Mouse (Mus musculus) forebrain, embryonic 15.5 days (tissue): ENCODE data around the gene Cald1. TPM values are rescaled to one million over a fixed set of nuclear protein-coding genes. Genes with fewer than 3 reads are reported as not detected.

Source experiments
- ATAC-seq: fragments of 200-750 bp; cut with Nextera tagmentation; replicated peaks from 2 replicates; pipeline ENCODE4 v1.8.0; 2017; ENCODE audit warnings: mild to moderate bottlenecking, moderate TSS enrichment, moderate library complexity
- H3K27ac ChIP-seq: fragments of 300-500 bp; sonication (generic); replicated peaks from 2 replicates; pipeline ENCODE4 v1.5.1; 2015; ENCODE audit warnings: mild to moderate bottlenecking, inconsistent platforms
- H3K27me3 ChIP-seq: fragments of 300-500 bp; sonication (generic); 2 replicates; pipeline ENCODE4 v1.6.1; 2015; ENCODE audit warnings: inconsistent platforms
- H3K36me3 ChIP-seq: fragments of 300-500 bp; sonication (generic); 2 replicates; pipeline ENCODE4 v1.6.1; 2015; ENCODE audit warnings: mild to moderate bottlenecking, inconsistent platforms
- H3K4me1 ChIP-seq: fragments of 300-500 bp; sonication (generic); 2 replicates; pipeline ENCODE4 v1.6.1; 2015; ENCODE audit warnings: inconsistent platforms
- H3K4me2 ChIP-seq: fragments of 300-500 bp; sonication (generic); replicated peaks from 2 replicates; pipeline ENCODE4 v1.6.1; 2015; ENCODE audit warnings: mild to moderate bottlenecking, inconsistent platforms
- H3K4me3 ChIP-seq: fragments of 300-500 bp; sonication (generic); 2 replicates; pipeline ENCODE4 v1.5.1; 2015; ENCODE audit warnings: mild to moderate bottlenecking, inconsistent platforms
- H3K9ac ChIP-seq: fragments of 300-500 bp; sonication (generic); replicated peaks from 2 replicates; pipeline ENCODE4 v1.6.1; 2015; ENCODE audit warnings: mild to moderate bottlenecking, inconsistent platforms
- H3K9me3 ChIP-seq: fragments of 300-500 bp; sonication (generic); 2 replicates; pipeline ENCODE4 v1.6.1; 2016; ENCODE audit warnings: inconsistent platforms
- WGBS: fragments of 180-500 bp; shearing (Covaris S2); methylation state at CpG from one replicate; pipeline ENCODE4 v1.1.7; 2015; ENCODE audit warnings: mixed read lengths; 5-methylcytosine and 5-hydroxymethylcytosine counted together
- polyA plus RNA-seq: library from polyadenylated mRNA; unstranded; fragments of >200 nt; fragmentation: Nextera tagmentation; extraction: Ambion mirVana; gene quantifications from 2 replicates; pipeline ENCODE4 v1.2.1, GENCODE M21; 2015

Gene Cald1
- polyA plus RNA-seq, 1 experiment from 2014 or later = 63.8 TPM

- H3K4me2 ChIP-seq = no peak overlapping the region
- no peak for ATAC-seq
- H3K36me3 ChIP-seq = no peaks in the 10 kb centered on the region
- 85% methylated on average over 7 of the region's 7 CpGs for WGBS
- H3K9me3 ChIP-seq = no peaks in the 10 kb centered on the region
- H3K9ac ChIP-seq = no peak overlapping the region
- peaks cover 3% of the 10 kb centered on the region; the same call in 1 of the 2 replicates for H3K27me3 ChIP-seq
- no peaks in the 10 kb centered on the region for H3K4me1 ChIP-seq
- no peak overlapping the region for H3K27ac ChIP-seq
- H3K4me3 ChIP-seq = no peak overlapping the region
Observed at GRCm38 (mm10) chr6:34651298-34651697, 53.0 kb downstream of the Cald1 start.

GRCm38 (mm10) chr6:34655719-34656118 lies 57.4 kb downstream of the Cald1 start:
- no peak overlapping the region for H3K9ac ChIP-seq
- no peak for ATAC-seq
- no peak overlapping the region for H3K4me3 ChIP-seq
- peaks cover 2% of the 10 kb centered on the region; the same call in 1 of the 2 replicates for H3K27me3 ChIP-seq
- H3K36me3 ChIP-seq = no peaks in the 10 kb centered on the region
- WGBS = 86% methylated on average over 3 of the region's 3 CpGs
- H3K9me3 ChIP-seq = no peaks in the 10 kb centered on the region
- H3K27ac ChIP-seq = no peak overlapping the region
- H3K4me2 ChIP-seq = no peak overlapping the region
- H3K4me1 ChIP-seq = peaks cover 2% of the 10 kb centered on the region

- H3K9ac ChIP-seq = no peak overlapping the region
- WGBS = 84% methylated on average over 5 of the region's 5 CpGs
- no peak overlapping the region for H3K4me3 ChIP-seq
- no peak for ATAC-seq
- no peaks in the 10 kb centered on the region for H3K27me3 ChIP-seq
- no peaks in the 10 kb centered on the region for H3K9me3 ChIP-seq
- H3K27ac ChIP-seq = no peak overlapping the region
- no peak overlapping the region for H3K4me2 ChIP-seq
- H3K36me3 ChIP-seq = no peaks in the 10 kb centered on the region
- peaks cover 4% of the 10 kb centered on the region for H3K4me1 ChIP-seq
Observed at GRCm38 (mm10) chr6:34658791-34659190, 60.5 kb downstream of the Cald1 start.

- Histone ChIP-seq H3K27ac (no peak overlapping the region), H3K36me3 (no peaks in the 10 kb centered on the region), H3K4me3 (no peak overlapping the region), H3K4me2 (no peak overlapping the region), H3K9ac (no peak overlapping the region), H3K27me3 (no peaks in the 10 kb centered on the region), H3K4me1 (peaks cover 4% of the 10 kb centered on the region), H3K9me3 (no peaks in the 10 kb centered on the region)
- ATAC-seq = no peak; the same call in 1 of the 2 replicates
- WGBS = 28% methylated on average over 8 of the region's 8 CpGs
Observed at GRCm38 (mm10) chr6:34660724-34661123, 62.4 kb downstream of the Cald1 start.

GRCm38 (mm10) chr6:34662626-34663025 lies 64.3 kb downstream of the Cald1 start:
- WGBS = 90% methylated on average over 6 of the region's 6 CpGs
- ATAC-seq = no peak
- Histone ChIP-seq H3K27me3 (no peaks in the 10 kb centered on the region), H3K4me3 (no peak overlapping the region), H3K27ac (no peak overlapping the region), H3K9me3 (no peaks in the 10 kb centered on the region), H3K9ac (no peak overlapping the region), H3K36me3 (no peaks in the 10 kb centered on the region), H3K4me2 (no peak overlapping the region), H3K4me1 (peaks cover 4% of the 10 kb centered on the region)

- Histone ChIP-seq H3K27ac (no peak overlapping the region), H3K4me1 (peaks cover 4% of the 10 kb centered on the region), H3K27me3 (no peaks in the 10 kb centered on the region), H3K9ac (no peak overlapping the region), H3K36me3 (no peaks in the 10 kb centered on the region), H3K4me2 (no peak overlapping the region), H3K4me3 (no peak overlapping the region), H3K9me3 (no peaks in the 10 kb centered on the region)
- no peak for ATAC-seq
- 85% methylated on average over 4 of the region's 4 CpGs for WGBS
Observed at GRCm38 (mm10) chr6:34664291-34664690, 66.0 kb downstream of the Cald1 start.

GRCm38 (mm10) chr6:34664749-34665148 lies 66.4 kb downstream of the Cald1 start:
- peaks cover 4% of the 10 kb centered on the region for H3K4me1 ChIP-seq
- 59% methylated on average over 5 of the region's 5 CpGs for WGBS
- H3K27me3 ChIP-seq = no peaks in the 10 kb centered on the region
- no peak overlapping the region for H3K9ac ChIP-seq
- no peak for ATAC-seq
- H3K4me3 ChIP-seq = no peak overlapping the region
- H3K27ac ChIP-seq = no peak overlapping the region
- no peaks in the 10 kb centered on the region for H3K9me3 ChIP-seq
- no peaks in the 10 kb centered on the region for H3K36me3 ChIP-seq
- H3K4me2 ChIP-seq = no peak overlapping the region

- no peaks in the 10 kb centered on the region for H3K9me3 ChIP-seq
- no peak overlapping the region for H3K4me3 ChIP-seq
- H3K9ac ChIP-seq = no peak overlapping the region
- no peaks in the 10 kb centered on the region for H3K36me3 ChIP-seq
- WGBS = 88% methylated on average over 5 of the region's 5 CpGs
- H3K27ac ChIP-seq = no peak overlapping the region
- no peaks in the 10 kb centered on the region for H3K27me3 ChIP-seq
- no peaks in the 10 kb centered on the region for H3K4me1 ChIP-seq
- no peak overlapping the region for H3K4me2 ChIP-seq
- no peak for ATAC-seq
Observed at GRCm38 (mm10) chr6:34668739-34669254, 70.5 kb downstream of the Cald1 start.

GRCm38 (mm10) chr6:34671355-34671754 lies 73.1 kb downstream of the Cald1 start:
- no peak for ATAC-seq

GRCm38 (mm10) chr6:34674416-34674815 lies 76.1 kb downstream of the Cald1 start:
- no peaks in the 10 kb centered on the region for H3K36me3 ChIP-seq
- no peak for ATAC-seq
- H3K9me3 ChIP-seq = no peaks in the 10 kb centered on the region
- H3K27ac ChIP-seq = no peak overlapping the region
- H3K27me3 ChIP-seq = no peaks in the 10 kb centered on the region
- no peak overlapping the region for H3K4me3 ChIP-seq
- H3K4me1 ChIP-seq = no peaks in the 10 kb centered on the region
- H3K9ac ChIP-seq = no peak overlapping the region
- H3K4me2 ChIP-seq = no peak overlapping the region
- 90% methylated on average over 7 of the region's 7 CpGs for WGBS

More at GRCm38 (mm10) chr6:34671355-34671754, 73.1 kb downstream of the Cald1 start:
- Histone ChIP-seq H3K9ac (no peak overlapping the region), H3K36me3 (no peaks in the 10 kb centered on the region), H3K4me1 (no peaks in the 10 kb centered on the region), H3K27ac (no peak overlapping the region), H3K4me2 (no peak overlapping the region), H3K27me3 (no peaks in the 10 kb centered on the region), H3K9me3 (no peaks in the 10 kb centered on the region), H3K4me3 (no peak overlapping the region)
- 89% methylated on average over 1 of the region's 1 CpGs for WGBS

GRCm38 (mm10) chr6:34674897-34675296 lies 76.6 kb downstream of the Cald1 start:
- H3K9ac ChIP-seq = no peak overlapping the region
- no peaks in the 10 kb centered on the region for H3K4me1 ChIP-seq
- no peak for ATAC-seq
- H3K27ac ChIP-seq = no peak overlapping the region
- H3K4me3 ChIP-seq = no peak overlapping the region
- WGBS = 73% methylated on average over 10 of the region's 10 CpGs
- no peaks in the 10 kb centered on the region for H3K9me3 ChIP-seq
- no peak overlapping the region for H3K4me2 ChIP-seq
- no peaks in the 10 kb centered on the region for H3K36me3 ChIP-seq
- no peaks in the 10 kb centered on the region for H3K27me3 ChIP-seq

- WGBS = 70% methylated on average over 8 of the region's 8 CpGs
Observed at GRCm38 (mm10) chr6:34682126-34682525, 83.8 kb downstream of the Cald1 start.

GRCm38 (mm10) chr6:34684886-34685285 lies 86.6 kb downstream of the Cald1 start:
- ATAC-seq = no peak
- Histone ChIP-seq H3K4me2 (no peak overlapping the region), H3K36me3 (no peaks in the 10 kb centered on the region), H3K27me3 (no peaks in the 10 kb centered on the region), H3K9me3 (no peaks in the 10 kb centered on the region), H3K4me1 (no peaks in the 10 kb centered on the region), H3K27ac (no peak overlapping the region), H3K9ac (no peak overlapping the region), H3K4me3 (no peak overlapping the region)
- WGBS = 49% methylated on average over 8 of the region's 8 CpGs

More at GRCm38 (mm10) chr6:34682126-34682525, 83.8 kb downstream of the Cald1 start:
- Histone ChIP-seq H3K9me3 (no peaks in the 10 kb centered on the region), H3K4me2 (no peak overlapping the region), H3K27ac (no peak overlapping the region), H3K4me3 (no peak overlapping the region), H3K27me3 (no peaks in the 10 kb centered on the region), H3K9ac (no peak overlapping the region), H3K4me1 (no peaks in the 10 kb centered on the region), H3K36me3 (no peaks in the 10 kb centered on the region)
- no peak for ATAC-seq
